19 mouse cellular contexts compared by ENCODE assay signal in the genomic region with DNA sequence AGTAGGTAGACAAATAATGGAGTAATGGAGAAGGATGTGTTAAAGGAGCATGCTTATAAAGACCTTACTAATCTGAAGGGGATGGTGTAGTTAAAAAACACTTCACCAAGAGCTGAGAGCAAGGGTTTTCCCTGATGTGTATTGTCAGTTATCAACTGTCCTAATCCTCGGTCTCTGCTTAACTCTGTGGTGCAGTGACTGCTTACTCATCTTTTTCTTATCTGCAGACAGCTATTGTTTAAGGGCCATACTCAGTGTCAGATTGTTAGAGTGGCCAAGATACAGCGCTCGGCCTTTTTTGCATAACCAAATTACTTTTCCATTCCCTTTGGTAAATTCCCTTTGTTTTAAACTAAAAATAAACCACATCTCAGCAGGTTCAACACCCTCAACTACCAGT. TPM values are rescaled to one million over a fixed set of nuclear protein-coding genes. Genes with fewer than 3 reads are reported as not detected.
A peak's percentile ranks its signal among the peaks of the same experiment; 100 is the strongest.
DNase-seq lines count a peak whose midpoint lies in the region; ATAC-seq and TF ChIP-seq lines count a peak whose summit lies in the region.
"Had no signal": no experiment of that assay in that cellular context is flagged by ENCODE, and none has a peak within 500 bp of the region (broad histone marks: within the 10 kb centered on the region; RNA-seq: fewer than 3 reads in every experiment).

No protein-coding gene starts in this region.

- no peaks in the 10 kb centered on the region; the same call in 1 of the 2 replicates for H3K79me2 ChIP-seq in CH12.LX (replicated peaks; ENCODE audit: control insufficient read depth, extremely low read depth, insufficient read depth, poor library complexity, severe bottlenecking)

- H3K9ac ChIP-seq in CH12.LX (ENCODE audit: insufficient read depth, low read depth): no peak overlapping the region; the same call in 1 of the 2 replicates
- H3K9ac ChIP-seq in heart, embryonic 12.5 days: no peak overlapping the region
- H3K9ac ChIP-seq: embryonic facial prominence, embryonic 12.5 days; forebrain, embryonic 15.5 days; heart, embryonic 13.5 days; hindbrain, embryonic 12.5 days; intestine, embryonic 15.5 days had no signal

- WGBS in heart, embryonic 12.5 days: 22% methylated on average over 3 of the region's 3 CpGs

- H3K27ac ChIP-seq in CH12.LX (ENCODE audit: insufficient read depth, low read depth): no peak overlapping the region
- H3K27ac ChIP-seq in heart, embryonic 12.5 days (ENCODE audit: poor library complexity, severe bottlenecking): no peak overlapping the region
- H3K27ac ChIP-seq: embryonic facial prominence, embryonic 12.5 days; forebrain, embryonic 15.5 days; heart, embryonic 13.5 days; hindbrain, embryonic 12.5 days; intestine, embryonic 15.5 days had no signal

- peak; percentile 34; the same call in 1 of the 2 replicates for TF ChIP-seq EP300 in CH12.LX (IDR thresholded peaks at IDR 0.05; ENCODE audit: low read length)

- ATAC-seq in common myeloid progenitor, adult 5-6 weeks (replicated peaks; ENCODE audit: low read depth, poor library complexity, severe bottlenecking): peak; percentile 56
- ATAC-seq in megakaryocyte-erythroid progenitor cell, adult 5-6 weeks (replicated peaks; ENCODE audit: low FRiP score, low TSS enrichment, poor library complexity, severe bottlenecking): peak; percentile 87
- ATAC-seq in heart, embryonic 12.5 days (ENCODE audit: insufficient number of reproducible peaks, low FRiP score): no peak
- ATAC-seq: forebrain, embryonic 15.5 days; hindbrain, embryonic 16.5 days; intestine, embryonic 15.5 days had no signal

- peaks cover 0 to 14% of the 10 kb centered on the region in 2 experiments; a peak in 3 of 4 replicates for H3K4me1 ChIP-seq in CH12.LX (ENCODE audit: control insufficient read depth in 1 of 2, insufficient read depth in 2 of 2)
- no peaks in the 10 kb centered on the region for H3K4me1 ChIP-seq in heart, embryonic 12.5 days (replicated peaks)
- H3K4me1 ChIP-seq: embryonic facial prominence, embryonic 12.5 days; forebrain, embryonic 15.5 days; heart, embryonic 13.5 days; hindbrain, embryonic 12.5 days; intestine, embryonic 15.5 days had no signal

- peak; percentile 26 for DNase-seq in CD4-positive helper T cell, adult 2 months (ENCODE audit: low read depth, low spot score)
- DNase-seq in CH12.LX (ENCODE audit: extremely low read depth): peak; percentile 22
- no peak for DNase-seq in kidney, postnatal 4 days
- no peak for DNase-seq in gastrocnemius, postnatal 36 days
- DNase-seq: adrenal gland, postnatal 14 days; cerebellum, adult 2 months; cerebellum, postnatal 10 days; embryo, embryonic 11 days; heart, postnatal 4 days; kidney, adult 18-20 months had no signal

- H3K36me3 ChIP-seq in CH12.LX (replicated peaks in 1 of 2; ENCODE audit: control insufficient read depth in 1 of 2, insufficient read depth in 1 of 2, low read length in 1 of 2): peaks cover 6 to 14% of the 10 kb centered on the region in 2 experiments
- H3K36me3 ChIP-seq in heart, embryonic 12.5 days: no peaks in the 10 kb centered on the region
- H3K36me3 ChIP-seq: embryonic facial prominence, embryonic 12.5 days; forebrain, embryonic 15.5 days; heart, embryonic 13.5 days; hindbrain, embryonic 12.5 days; intestine, embryonic 15.5 days had no signal

- H3K4me3 ChIP-seq in CH12.LX (replicated peaks in 1 of 3; ENCODE audit: low read depth in 2 of 3, low read length in 2 of 3, poor library complexity in 1 of 3): no peak overlapping the region
- no peak overlapping the region for H3K4me3 ChIP-seq in heart, embryonic 12.5 days
- H3K4me3 ChIP-seq: embryonic facial prominence, embryonic 12.5 days; forebrain, embryonic 15.5 days; heart, embryonic 13.5 days; hindbrain, embryonic 12.5 days; intestine, embryonic 15.5 days had no signal

- no peaks in the 10 kb centered on the region for H3K27me3 ChIP-seq in CH12.LX (replicated peaks)
- no peaks in the 10 kb centered on the region for H3K27me3 ChIP-seq in heart, embryonic 12.5 days (replicated peaks)
- H3K27me3 ChIP-seq: embryonic facial prominence, embryonic 12.5 days; forebrain, embryonic 15.5 days; heart, embryonic 13.5 days; hindbrain, embryonic 12.5 days; intestine, embryonic 15.5 days had no signal

- no peak for TF ChIP-seq RAD21 in CH12.LX (IDR thresholded peaks at IDR 0.05; ENCODE audit: low read depth, low read length)

- TF ChIP-seq CTCF in CH12.LX (conservative IDR thresholded peaks at IDR 0.05 in 1 of 2, IDR thresholded peaks at IDR 0.05 in 1 of 2; ENCODE audit: low read depth in 2 of 2, low read length in 2 of 2): no peak

- dilution Hi-C loops in CH12.LX (cut with MboI; ENCODE audit: extremely low pct_ligation_motif_present, extremely low pct_unique_long_range_greater_than_20kb, low sequenced_read_pairs): no loop called here

- no peaks in the 10 kb centered on the region for H3K9me3 ChIP-seq in CH12.LX (replicated peaks; ENCODE audit: low read length)
- H3K9me3 ChIP-seq in heart, embryonic 12.5 days (replicated peaks): no peaks in the 10 kb centered on the region
- H3K9me3 ChIP-seq: embryonic facial prominence, embryonic 12.5 days; forebrain, embryonic 15.5 days; heart, embryonic 13.5 days; hindbrain, embryonic 12.5 days; intestine, embryonic 15.5 days had no signal

- intact Hi-C loops in gastrocnemius, postnatal 36 days (cut with DNase I): no loop called here

- no peak for TF ChIP-seq POLR2A in CH12.LX (IDR thresholded peaks at IDR 0.05; ENCODE audit: low read depth, low read length)

- in situ Hi-C loops in CH12.LX (cut with MboI; ENCODE audit: low pct_ligation_motif_present, low pct_unique_long_range_greater_than_20kb, low sequenced_read_pairs): no loop called here

- no peak overlapping the region; the same call in 1 of the 2 replicates for H3K4me2 ChIP-seq in CH12.LX (ENCODE audit: insufficient read depth, low read depth, poor library complexity, severe bottlenecking)
- no peak overlapping the region for H3K4me2 ChIP-seq in heart, embryonic 12.5 days
- H3K4me2 ChIP-seq: embryonic facial prominence, embryonic 12.5 days; forebrain, embryonic 15.5 days; heart, embryonic 13.5 days; hindbrain, embryonic 12.5 days; intestine, embryonic 15.5 days had no signal

TF ChIP-seq in CH12.LX, 34 proteins besides CTCF, POLR2A, EP300 and RAD21:
- TF ChIP-seq CHD2 (IDR thresholded peaks at IDR 0.05; ENCODE audit: low read length) (no peak), MEF2A (IDR thresholded peaks at IDR 0.05; ENCODE audit: borderline replicate concordance, low read depth, low read length) (peak; percentile 73), MAFK (IDR thresholded peaks at IDR 0.05; ENCODE audit: insufficient replicate concordance, low read length) (peak; percentile 46; the same call in 1 of the 2 replicates), PAX5 (IDR thresholded peaks at IDR 0.05; ENCODE audit: low read length) (no peak), ZNF384 (IDR thresholded peaks at IDR 0.05; ENCODE audit: low read depth, low read length) (no peak), MAX (IDR thresholded peaks at IDR 0.05; ENCODE audit: low read length) (no peak)

RNA-seq across cellular contexts. Expression of gene Stat1, which starts 52.5 kb away (rescaled TPM):
- total RNA-seq in CH12.LX (2012; rRNA removed): 119 and 143 TPM in 2 replicates
- total RNA-seq in CH12.LX (2014; rRNA removed): 179 and 190 TPM in 2 replicates
- polyA plus RNA-seq in CH12.LX (2012; ENCODE audit: insufficient read length, low read depth): 94.6 and 101 TPM in 2 replicates
- 56.1 and 61.3 TPM in 2 replicates for total RNA-seq in common myeloid progenitor, adult 5-6 weeks (2017)
- 28.0 and 45.6 TPM in 2 replicates for total RNA-seq in megakaryocyte-erythroid progenitor cell, adult 5-6 weeks (2014; fragmentation: Nextera tagmentation)
- 47.4 and 67.7 TPM in 2 replicates for total RNA-seq in megakaryocyte-erythroid progenitor cell, adult 5-6 weeks (2017)
- 10 to 100 TPM in 1 of 2 experiments, 1 to 10 TPM in 1; 9.6 to 11.3 TPM for total RNA-seq in gastrocnemius, postnatal 36 days (2021)
- 28.9 and 31.4 TPM in 2 replicates for polyA plus RNA-seq in heart, embryonic 12.5 days (2016; fragmentation: Nextera tagmentation; extraction: Ambion mirVana)

Comparison
In these comparisons a context has a peak if more than half of its experiments do, and no peak if none do; other contexts are left out.
1. DNase-seq: peak in CD4-positive helper T cell, adult 2 months (single experiment) and CH12.LX (single experiment); none in kidney, postnatal 4 days (0 of 2) and gastrocnemius, postnatal 36 days (0 of 2).